Mouse (Mus musculus) testis, adult 2 months (tissue): ENCODE data around the gene Rnf213. TPM values are rescaled to one million over a fixed set of nuclear protein-coding genes. Genes with fewer than 3 reads are reported as not detected.

Source experiments
- H3K27ac ChIP-seq: fragments of 200-500 bp; 2 replicates; pipeline ENCODE4 v1.5.1; 2012; ENCODE audit warnings: low read depth, low read length; ENCODE audit not compliant: control insufficient read depth, insufficient read depth
- H3K27me3 ChIP-seq: fragments of 200-500 bp; 2 replicates; pipeline ENCODE4 v1.6.1; 2012; ENCODE audit warnings: mild to moderate bottlenecking, low read length, moderate library complexity; ENCODE audit not compliant: control insufficient read depth, insufficient read depth
- H3K36me3 ChIP-seq: fragments of 200-500 bp; 2 replicates; pipeline ENCODE4 v1.6.1; 2012; ENCODE audit warnings: mild to moderate bottlenecking, low read length; ENCODE audit not compliant: control insufficient read depth, insufficient read depth
- H3K4me1 ChIP-seq: fragments of 200-500 bp; 2 replicates; pipeline ENCODE4 v1.6.1; 2012; ENCODE audit warnings: low read length; ENCODE audit not compliant: control insufficient read depth, insufficient read depth
- H3K4me3 ChIP-seq: fragments of 200-500 bp; 2 replicates; pipeline ENCODE4 v1.5.1; 2012; ENCODE audit warnings: low read depth, mild to moderate bottlenecking, low read length, moderate library complexity, mixed read lengths; ENCODE audit not compliant: control insufficient read depth
- CTCF ChIP-seq: fragments of 200-500 bp; IDR thresholded peaks from 2 replicates; pipeline ENCODE4 v1.5.1; 2012; ENCODE audit warnings: low read depth, mild to moderate bottlenecking, inconsistent platforms, low read length, moderate library complexity; ENCODE audit not compliant: control insufficient read depth, insufficient read depth, insufficient replicate concordance
- POLR2A ChIP-seq: fragments of 200-500 bp; IDR thresholded peaks from 2 replicates; pipeline ENCODE4 v1.6.1; 2012; ENCODE audit warnings: low read depth, mild to moderate bottlenecking, inconsistent platforms, low read length, moderate library complexity; ENCODE audit not compliant: control insufficient read depth
- polyA plus RNA-seq: library from polyadenylated mRNA; depleted of rRNA; stranded (reverse); fragments of >200 nt; gene quantifications from 2 replicates; pipeline ENCODE4 v1.2.3, GENCODE M21; 2012

Gene Rnf213
- polyA plus RNA-seq, 1 experiment: 3.9 TPM

DNA sequence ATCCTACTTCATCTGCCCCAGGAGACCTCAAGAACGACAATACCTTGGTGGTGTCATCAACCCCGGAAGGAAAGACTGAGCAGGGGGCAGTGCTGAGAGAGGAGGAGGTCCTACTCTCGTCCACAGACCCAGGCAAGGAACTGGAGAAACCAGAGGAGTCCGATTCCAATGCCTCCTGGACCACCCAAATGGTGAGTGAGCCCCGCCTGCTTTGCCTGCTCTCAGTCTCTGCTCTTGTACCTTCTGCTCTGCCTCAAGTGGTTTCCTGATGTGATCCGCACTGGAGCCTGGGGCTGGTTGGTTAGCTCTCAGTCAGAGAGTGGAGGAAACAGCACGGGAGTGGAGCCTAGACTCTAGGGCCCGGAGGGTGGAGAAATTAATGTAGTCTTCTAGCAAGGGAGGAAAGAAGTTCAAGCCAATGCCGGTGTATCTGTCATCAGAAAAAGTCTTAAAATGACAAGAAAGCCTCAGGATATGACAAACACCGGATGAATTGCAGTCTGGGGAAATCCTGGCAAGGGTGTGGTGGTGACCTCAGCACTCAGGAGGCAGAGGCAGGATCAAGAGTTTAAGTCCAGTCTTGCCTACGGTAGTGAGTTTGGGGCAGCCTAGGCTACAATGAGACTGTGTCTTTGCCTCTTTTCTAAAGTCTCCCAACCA lies 9.7 kb downstream of the Rnf213 start:
- Histone ChIP-seq H3K4me1 (no peaks in the 10 kb centered on the region), H3K4me3 (no peak overlapping the region), H3K27ac (no peak overlapping the region), H3K36me3 (no peaks in the 10 kb centered on the region), H3K27me3 (no peaks in the 10 kb centered on the region)
- TF ChIP-seq CTCF (no peak), POLR2A (no peak)

DNA sequence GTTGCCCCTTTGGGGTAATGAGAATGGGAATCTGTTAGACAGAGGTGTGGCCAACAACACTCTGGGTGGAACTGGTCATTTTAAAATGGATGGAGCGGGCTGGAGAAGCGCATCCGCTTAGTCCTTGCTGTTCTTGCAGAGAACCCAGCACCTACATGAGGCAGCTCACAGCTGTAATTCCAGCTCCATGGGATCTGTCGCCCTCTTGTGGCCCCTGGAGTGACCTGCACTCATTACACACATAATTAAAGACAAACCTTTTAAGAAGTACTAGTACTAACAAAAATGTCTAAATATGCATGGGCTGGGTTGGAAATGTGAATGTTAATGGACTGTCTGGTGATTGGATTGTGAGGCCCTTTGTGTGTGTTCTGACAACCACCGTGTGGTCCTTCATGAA lies 11.7 kb downstream of the Rnf213 start:
- H3K4me3 ChIP-seq: no peak overlapping the region
- no peak for TF ChIP-seq POLR2A
- TF ChIP-seq CTCF: peak; percentile 78; the same call in 1 of the 2 replicates
- H3K36me3 ChIP-seq: no peaks in the 10 kb centered on the region
- H3K27ac ChIP-seq: no peak overlapping the region
- no peaks in the 10 kb centered on the region for H3K27me3 ChIP-seq
- no peaks in the 10 kb centered on the region for H3K4me1 ChIP-seq

DNA sequence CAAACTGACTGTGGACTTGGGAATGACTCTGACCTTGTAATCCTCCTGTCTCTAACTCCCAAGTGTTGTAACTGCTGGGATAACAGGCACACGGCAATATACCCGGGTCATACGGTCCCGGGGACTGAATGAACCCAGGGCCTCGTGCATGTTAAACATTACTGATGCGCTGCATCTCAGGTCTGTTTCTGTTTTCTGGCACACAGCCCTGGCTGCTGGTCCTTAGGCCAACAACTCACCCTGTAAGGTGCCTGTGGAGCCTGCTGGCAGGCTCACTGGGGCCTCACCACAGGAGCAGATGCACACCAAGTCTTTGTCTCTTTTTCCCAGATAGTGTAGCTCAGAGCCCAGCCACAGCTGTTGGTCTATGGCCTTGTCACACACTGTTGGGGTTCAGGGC lies 14.5 kb downstream of the Rnf213 start:
- TF ChIP-seq POLR2A (no peak), CTCF (no peak)
- Histone ChIP-seq H3K4me3 (no peak overlapping the region), H3K27ac (no peak overlapping the region), H3K27me3 (no peaks in the 10 kb centered on the region), H3K4me1 (no peaks in the 10 kb centered on the region), H3K36me3 (no peaks in the 10 kb centered on the region)

DNA sequence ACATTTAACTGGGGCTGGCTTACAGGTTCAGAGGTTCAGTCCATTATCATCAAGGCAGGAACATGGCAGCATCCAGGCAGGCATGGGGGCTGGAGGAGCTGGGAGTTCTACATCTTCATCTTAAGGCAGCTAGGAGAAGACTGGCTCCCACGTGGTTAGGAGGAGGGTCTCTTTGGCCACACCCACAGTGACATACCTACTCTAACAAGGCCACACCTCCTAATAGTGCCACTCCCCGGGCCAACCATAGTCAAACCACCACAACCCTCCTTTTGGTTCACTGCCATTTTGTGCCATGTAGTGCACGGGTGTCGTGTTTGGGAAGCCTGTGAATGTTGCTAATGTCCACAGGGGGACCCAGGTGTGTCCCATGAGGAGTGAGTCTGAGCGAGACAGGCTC lies 15.1 kb downstream of the Rnf213 start:
- H3K27me3 ChIP-seq: no peaks in the 10 kb centered on the region
- H3K4me3 ChIP-seq: no peak overlapping the region
- TF ChIP-seq CTCF (no peak), POLR2A (no peak)
- H3K27ac ChIP-seq: no peak overlapping the region
- no peaks in the 10 kb centered on the region for H3K36me3 ChIP-seq
- H3K4me1 ChIP-seq: no peaks in the 10 kb centered on the region

DNA sequence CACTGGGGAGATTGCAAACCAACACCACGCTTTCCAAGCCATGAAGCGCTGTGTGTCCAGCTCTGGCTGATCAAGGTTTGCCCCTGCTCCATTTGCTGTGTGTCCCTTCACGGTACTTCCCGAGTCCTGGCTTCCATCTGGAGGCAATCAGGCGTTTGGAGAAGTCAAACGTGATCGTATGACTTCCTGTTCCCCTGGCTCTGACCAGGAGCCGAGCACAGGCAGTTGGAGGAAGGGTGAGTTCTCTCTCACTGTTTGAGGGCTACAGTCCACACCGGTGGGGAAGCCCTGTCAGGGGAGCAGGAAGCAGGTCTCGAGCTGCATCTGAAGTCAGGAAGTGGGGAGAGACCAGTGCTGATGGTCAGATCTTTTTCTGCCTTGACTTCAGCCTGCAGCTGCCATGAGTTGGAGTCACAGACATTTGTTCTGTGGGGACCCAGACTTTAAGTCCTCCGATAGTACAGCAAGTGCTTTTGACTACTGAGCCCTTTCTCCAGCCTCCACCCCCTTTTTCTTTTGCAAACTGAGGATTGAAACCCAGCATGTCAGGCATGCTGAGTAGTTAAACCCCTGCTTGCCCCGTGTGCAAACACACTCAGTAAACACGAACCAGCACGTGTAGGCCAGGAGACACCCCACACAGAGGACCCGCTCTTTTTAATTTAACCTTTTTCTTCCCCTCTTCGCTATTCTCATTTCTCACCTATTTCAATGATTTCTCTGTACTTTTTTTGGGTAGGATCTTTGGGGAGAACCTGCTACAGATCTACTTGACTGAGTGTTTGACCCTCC lies 26.6 kb downstream of the Rnf213 start:
- no peak overlapping the region for H3K27ac ChIP-seq

DNA sequence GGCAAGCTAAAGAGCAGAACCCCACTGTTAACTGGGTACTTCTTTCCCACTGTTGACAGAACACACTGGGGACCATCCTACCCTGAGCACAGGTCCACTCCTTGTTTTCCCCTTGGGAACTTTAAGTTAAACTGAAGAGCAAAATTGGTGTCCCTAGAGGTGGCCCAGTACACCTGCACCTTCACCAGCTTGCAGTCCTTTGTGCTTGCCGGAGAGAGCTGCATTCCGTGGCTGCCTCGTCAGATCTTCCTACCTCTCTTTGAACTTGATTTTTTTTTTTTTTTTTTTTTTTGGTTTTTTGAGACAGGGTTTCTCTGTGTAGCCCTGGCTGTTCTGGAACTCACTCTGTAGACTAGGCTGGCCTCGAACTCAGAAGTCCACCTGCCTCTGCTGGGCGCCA lies 27.5 kb downstream of the Rnf213 start:
- Histone ChIP-seq H3K4me3 (no peak overlapping the region), H3K27ac (no peak overlapping the region), H3K4me1 (no peaks in the 10 kb centered on the region), H3K36me3 (no peaks in the 10 kb centered on the region), H3K27me3 (no peaks in the 10 kb centered on the region)
- TF ChIP-seq CTCF (no peak), POLR2A (no peak)

More for the DNA sequence above, 26.6 kb downstream of the Rnf213 start:
- TF ChIP-seq CTCF (no peak), POLR2A (no peak)
- H3K4me1 ChIP-seq: no peaks in the 10 kb centered on the region
- no peaks in the 10 kb centered on the region for H3K36me3 ChIP-seq
- no peak overlapping the region for H3K4me3 ChIP-seq
- no peaks in the 10 kb centered on the region for H3K27me3 ChIP-seq

DNA sequence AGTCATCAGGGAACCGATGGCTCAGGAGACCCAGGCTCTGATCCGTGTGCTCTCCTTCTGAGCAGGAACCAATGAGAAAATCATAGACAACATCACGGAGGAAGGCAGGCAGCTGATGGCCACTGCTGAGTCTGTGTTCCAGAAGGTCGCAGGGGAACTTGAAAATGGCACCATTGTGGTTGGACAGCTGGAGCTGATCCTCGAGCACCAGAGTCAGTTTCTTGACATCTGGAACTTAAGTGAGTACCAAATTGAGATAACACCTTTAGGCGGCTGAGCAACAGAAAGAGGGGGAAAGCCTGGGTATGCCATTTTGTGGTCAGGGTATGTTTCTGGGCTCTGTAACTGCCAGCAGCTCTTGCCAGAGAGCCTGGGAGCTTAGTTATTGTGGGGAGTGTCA lies 34.5 kb downstream of the Rnf213 start:
- TF ChIP-seq CTCF (no peak), POLR2A (no peak)
- Histone ChIP-seq H3K27me3 (no peaks in the 10 kb centered on the region), H3K27ac (no peak overlapping the region), H3K36me3 (no peaks in the 10 kb centered on the region), H3K4me1 (no peaks in the 10 kb centered on the region), H3K4me3 (no peak overlapping the region)
